Mouse (Mus musculus): ENCODE measurements at regions not wholly inside any gene's neighbourhood (a gene's known extent, or its start where the extent isn't known, plus 50 kb on each side); places are given as distances from the start of the nearest gene placed in this dataset.

DNA sequence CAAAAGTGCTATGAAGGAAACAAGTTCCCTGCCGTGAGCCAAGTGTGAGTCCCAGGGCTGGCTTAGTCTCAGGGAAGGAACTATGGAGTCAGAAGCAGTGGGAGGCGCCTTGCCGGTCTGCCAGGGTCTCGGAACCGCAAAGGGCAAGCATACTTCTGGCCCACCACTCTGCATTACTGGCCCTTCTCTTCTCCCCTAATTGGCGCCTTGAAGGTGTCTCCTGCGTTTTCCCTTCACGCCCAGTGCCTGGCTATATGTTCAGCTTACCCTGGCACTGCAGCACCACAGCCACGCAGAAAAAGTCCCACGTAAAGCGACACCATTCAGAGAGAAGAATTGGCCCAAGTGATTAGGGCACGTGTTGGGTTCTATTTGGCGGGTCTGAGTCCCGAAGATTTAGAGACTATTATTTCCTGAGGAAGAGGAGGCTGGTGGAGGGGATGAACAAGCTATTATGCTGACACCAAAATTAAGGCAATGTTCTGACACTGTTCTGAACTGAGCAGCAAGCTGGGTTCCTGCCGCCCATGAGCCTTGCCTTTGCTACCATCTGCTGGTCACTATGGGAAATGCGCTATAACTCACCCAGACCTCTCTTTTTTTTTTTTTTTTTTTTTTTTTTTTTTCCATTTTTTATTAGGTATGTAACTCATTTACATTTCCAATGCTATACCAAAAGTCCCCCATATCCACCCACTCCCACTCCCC is 288.5 kb upstream of the Jmjd1c start:
- DNase-seq = peak; percentile 79 to 84

DNA sequence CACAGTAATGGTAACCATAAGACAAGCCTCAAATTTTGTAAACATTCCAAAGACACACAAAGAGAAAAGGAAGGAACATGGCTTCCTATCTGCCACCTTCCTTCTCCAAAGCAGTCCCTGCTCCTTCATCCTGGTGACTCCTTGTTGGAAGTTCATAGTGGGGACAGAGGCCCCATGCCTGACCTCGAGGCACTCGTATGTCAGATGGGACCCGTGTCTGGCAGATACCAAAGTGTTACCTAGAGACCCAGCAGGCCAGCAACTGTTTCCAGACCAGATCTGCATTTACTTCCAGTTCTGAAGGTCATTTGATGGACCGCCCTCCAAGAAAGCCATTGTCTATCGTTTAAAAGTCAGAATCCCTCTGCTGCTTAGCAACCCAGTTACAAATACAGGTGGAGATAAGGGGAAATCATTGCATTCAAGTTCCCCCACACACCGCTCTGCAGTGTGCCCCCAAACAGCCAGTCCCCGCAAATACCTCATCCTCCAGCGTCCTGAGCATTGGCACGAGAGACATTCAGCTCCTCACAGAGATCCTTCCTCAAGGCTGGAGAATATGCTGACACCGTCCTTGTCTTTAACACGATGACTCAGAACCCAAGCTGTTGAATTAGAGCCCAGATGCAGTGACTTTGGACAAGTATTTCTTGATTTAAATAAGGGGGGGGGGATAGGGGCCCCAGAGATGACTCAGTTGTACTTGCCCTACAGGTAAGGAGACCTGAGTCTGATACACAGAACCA is 283.2 kb upstream of the Jmjd1c start:
- DNase-seq = no peak

DNA sequence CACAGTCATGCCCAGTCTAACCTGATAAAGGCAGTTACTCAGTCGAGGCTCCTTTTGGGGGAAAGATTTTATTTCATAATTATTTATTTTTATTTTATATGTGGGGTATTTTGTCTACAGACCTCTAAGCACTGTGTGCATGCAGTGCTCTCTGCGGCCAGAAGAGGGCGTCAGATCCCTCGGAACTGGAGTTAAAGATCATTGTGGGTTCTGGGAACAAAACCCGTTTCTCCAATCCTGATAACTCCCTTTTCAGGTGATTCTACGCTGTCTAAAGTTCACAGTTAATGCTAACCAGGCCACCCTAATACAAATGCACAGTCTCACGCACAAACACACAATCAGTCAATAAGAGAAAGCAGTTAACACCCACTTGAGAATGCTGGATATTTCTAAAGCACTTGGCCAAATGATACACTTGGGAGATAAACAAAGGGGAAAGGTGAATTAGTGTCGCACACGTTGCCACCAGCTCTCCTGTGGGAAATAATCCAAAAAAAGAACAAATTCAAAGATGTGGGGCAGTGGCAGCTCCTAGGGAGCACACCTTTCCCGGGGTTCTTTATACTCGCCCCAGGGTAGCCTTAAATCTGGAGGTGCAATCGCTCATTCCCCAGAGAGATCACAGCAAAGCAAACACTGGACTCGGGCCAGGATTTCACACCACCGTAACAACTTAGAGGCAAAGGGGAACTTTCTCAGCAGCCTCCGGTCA is 281.9 kb upstream of the Jmjd1c start:
- peak in 1 of 2 experiments; percentile 12 for DNase-seq

DNA sequence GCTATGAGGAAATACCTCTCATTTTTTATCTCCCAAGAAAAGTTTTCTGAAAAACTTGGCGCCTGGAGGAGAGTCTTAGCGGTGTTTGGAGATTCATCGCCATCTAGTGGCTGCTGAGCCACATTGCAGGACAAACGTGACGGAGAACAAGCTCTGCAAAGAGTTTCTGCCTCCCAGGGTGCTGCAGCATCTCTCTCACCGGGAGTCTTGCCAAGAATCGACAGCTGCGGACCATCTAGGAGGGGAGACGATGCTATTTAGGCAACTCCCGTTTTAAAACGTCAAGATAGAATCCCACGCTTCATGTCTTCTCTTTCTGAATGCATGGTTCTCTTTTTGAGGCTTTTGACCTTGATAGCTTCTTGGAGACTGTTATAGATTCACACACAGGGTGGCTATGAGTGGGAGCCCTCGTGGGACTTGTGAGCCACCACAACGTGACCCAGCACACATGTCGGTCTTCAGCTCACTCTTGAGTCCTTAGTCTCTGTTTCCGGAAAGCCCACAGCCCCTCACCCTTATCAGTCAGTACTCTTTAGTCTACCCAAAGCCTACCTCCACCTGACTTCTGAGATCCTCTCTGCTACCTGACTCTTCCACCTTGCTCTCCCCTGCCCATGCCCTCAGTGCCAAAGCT is 281.2 kb upstream of the Jmjd1c start:
- DNase-seq = peak; percentile 62 to 72

DNA sequence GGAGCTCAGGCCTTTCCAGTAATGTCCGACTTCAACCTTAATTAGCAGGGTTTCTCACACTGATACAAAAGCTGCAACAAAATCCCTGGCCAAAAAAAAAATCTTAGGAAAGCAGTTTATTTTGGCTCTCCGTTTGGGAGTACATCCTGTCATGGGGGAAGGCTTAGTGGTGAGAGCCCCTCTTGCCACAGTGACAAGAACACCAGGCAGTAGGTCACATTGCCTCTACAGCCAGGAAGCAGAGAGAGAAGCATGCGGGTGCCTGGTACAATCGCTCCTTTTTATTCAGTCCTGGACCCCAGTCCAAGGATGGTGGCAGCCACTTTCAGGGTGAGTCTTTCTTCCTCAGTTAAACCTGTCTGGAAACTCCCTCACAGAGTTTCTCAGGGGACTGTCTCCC is 280.0 kb upstream of the Jmjd1c start:
- no peak for DNase-seq

DNA sequence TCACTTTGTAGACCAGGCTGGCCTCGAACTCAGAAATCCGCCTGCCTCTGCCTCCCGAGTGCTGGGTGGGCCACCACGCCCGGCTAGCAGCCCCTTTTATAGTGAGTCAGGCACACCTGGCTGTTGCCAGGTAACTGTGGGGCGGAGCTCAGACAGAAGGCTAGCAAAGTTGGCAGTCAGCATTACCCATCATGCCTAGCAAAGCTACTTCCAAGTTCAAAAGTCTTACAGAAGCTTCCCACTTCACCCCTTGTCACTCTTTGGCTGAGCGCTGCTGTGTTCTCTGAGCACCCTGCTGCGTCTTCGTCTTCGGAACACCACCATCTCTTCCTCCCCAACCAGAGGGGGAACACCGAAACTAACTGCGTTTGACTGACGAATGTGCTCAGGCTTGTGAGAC is 279.1 kb upstream of the Jmjd1c start:
- DNase-seq = no peak

DNA sequence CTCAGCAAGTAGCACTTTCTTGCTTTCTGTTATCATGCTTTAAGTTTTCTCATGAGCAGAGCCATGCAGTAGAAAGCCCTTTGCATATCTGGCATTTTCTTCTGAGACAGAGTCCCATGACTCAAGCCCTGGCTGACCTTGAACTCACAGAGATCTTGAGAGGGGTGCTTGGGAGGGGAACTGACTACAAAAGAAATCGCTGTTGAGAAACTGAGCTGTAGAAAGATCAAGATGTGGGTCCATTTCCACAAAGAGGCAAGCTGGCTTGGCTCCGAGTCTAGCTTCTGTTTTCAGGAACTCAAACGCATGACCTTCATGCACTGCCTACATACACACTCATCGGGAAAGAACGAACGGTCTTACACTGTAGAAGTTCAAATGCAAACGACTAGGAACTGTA is 278.0 kb upstream of the Jmjd1c start:
- DNase-seq = no peak

DNA sequence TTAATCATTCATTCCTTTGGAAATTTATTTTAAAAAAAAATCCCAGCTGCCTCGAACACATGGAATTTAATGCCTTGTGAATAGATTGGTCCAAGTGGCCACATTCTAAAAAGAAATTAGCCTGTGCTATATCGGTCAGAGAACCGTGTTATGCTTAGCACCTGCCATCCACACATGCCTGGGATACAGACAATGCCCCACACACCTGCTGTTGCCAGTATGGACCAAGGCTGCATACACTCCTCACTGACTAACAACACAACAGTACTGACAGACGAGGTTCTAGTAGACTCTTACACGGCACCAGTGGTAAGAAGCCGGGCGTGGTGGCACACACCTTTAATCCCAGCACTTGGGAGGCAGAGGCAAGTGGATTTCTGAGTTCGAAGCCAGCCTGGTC is 276.4 kb upstream of the Jmjd1c start:
- no peak for DNase-seq

DNA sequence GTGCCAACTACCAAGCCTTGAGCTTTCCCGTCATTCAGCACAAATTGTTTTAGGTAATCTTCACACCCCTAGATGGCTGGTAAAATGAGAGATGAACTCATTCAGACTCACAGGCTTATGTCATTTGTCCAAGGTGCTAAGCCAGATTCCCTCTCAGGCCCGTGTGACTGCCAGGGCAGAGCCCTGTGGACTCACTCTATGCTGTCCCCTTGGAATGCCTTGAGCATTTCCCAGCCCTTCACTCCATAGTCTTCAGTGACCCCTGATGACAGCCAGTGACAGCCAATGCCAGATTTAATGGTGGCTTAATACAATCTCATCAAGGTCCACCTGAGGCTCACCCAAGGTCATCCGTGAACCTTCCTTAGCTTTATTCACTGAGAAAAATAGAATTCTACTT is 270.2 kb upstream of the Jmjd1c start:
- no peak for DNase-seq

DNA sequence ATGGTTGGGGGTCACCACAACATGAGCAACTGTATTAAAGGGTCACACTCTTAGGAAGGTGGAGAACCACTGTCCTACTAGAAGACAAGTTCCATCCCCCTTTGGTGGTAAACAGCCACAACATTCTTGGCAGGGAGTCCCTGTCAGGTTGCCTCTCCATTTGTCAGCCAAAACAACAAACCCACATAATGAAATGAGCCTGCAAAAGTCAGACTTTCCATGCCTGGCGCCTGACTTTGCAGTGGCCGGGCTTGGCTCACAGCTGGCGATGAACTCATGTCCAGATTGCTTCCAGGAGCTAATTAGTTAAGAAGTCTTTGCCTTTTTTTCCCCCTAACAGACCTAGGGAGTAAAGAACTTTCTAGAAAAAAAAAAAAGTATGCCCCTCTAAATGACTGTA is 269.6 kb upstream of the Jmjd1c start:
- DNase-seq = no peak

DNA sequence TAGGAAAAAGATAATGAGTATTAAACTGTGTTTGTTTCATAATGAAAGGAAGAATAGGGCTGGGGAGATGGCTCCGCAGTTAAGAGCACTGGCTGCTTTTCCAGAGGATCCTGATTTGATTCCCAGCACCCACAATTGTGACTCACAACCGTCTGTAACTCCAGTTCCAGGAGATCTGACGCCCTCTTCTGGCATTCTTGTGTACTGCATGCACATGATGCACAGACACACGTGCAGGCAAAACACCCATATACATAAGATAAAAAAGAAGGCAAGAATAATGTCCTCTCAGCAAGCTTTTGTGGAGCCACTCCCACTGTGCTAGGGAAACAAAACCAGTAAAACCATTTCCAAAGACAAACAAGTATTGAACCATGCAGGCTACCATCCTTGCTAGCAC is 261.0 kb upstream of the Jmjd1c start:
- no peak for DNase-seq

DNA sequence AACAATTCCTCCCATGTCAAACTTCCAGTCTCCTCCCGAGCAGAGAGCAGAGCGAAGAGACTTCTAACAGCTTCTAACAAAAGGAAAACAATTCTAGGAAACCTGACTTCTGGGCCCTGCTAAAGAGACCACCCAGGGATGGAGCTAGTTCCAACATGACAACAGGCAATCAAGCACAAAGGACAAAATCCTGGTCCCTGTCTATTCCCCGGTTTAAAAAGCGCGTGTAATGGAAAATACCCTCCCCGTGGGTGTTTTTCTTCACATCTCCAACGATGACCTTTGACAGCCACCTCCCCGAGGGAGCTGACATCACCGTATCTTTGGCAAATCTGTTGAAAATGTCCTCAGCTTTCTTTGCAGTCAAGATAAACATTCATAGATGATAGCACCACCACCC is 256.9 kb upstream of the Jmjd1c start:
- no peak for DNase-seq

DNA sequence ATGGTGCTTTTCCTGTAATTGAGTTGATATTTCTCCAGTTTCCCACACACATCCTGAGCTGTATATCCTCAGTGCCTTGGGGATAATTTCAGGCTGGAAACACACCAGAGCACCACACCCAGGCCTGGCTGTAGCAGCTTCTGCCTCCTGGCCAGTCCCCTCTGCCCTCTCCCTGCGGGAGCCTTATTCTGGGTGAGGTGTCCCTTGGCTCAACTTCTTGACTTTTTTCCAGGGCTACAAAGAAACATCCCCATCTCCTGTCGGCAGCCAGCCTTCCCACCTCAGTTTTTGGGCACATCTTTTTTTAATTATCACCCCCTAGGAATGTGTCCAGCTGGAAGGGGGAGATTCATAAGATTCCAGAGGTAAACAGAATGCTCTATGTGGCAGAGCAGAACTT is 252.7 kb upstream of the Jmjd1c start:
- no peak for DNase-seq

DNA sequence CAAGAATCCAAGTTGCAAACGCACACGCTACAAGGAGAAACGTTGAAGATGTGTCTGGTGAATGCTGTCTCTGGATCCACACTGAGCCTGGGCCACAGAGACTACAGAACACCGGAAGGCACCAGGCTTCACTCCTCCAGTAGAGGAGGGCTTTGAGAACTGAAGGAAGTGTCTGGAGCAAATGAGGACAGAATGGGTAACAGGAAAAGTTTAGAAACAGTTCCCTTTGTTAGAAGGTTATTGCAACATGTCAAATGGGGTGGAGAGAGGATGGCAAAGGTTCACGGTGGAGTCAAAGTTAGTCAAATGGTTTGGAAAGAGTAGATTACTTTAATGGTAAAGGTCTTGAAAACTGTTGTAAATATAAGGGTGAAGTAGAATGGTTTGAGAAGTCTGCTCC is 247.1 kb upstream of the Jmjd1c start:
- DNase-seq = no peak

DNA sequence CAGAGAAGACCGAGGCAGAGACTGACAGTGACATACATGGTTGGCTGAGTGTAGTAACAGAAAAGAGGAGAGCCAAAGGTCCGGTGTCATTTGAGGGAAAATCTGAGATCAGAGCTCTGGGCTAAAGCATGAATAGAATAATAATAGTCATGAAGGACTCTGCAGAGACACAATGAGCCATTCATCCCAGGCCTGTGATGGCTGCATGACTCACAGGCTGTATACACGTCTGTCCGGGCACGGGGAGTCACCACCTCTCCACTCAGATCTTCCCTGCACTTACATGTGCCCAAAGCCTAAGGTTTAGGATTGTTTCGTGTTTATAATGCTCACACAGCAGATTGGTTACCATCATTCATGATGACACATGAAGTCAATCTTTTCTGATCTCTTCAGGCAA is 246.2 kb upstream of the Jmjd1c start:
- DNase-seq = no peak

DNA sequence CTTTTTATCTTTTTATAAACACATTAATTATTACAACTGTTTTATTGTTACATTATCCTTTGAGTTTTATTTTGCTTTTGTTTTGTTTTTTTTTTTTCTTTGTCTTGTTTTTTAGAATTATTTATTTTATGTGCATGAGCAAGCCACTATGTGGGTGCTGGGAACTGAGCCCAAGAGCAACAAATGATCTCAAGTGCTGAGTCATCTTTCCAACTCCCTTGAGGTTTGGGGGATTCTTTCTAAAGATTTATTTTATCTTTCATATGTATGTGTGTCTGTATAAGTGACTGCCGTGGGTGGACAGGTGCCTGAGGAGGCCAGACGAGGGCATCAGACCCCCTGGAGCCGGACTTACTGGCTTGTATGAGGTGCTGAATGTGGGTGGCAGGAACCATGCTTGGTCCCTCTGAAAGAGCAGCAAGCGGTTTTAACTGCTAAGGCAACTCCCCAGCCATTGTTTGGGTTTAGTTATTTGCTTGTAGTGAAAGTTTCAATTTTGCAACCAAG is 244.9 kb upstream of the Jmjd1c start:
- DNase-seq = no peak

DNA sequence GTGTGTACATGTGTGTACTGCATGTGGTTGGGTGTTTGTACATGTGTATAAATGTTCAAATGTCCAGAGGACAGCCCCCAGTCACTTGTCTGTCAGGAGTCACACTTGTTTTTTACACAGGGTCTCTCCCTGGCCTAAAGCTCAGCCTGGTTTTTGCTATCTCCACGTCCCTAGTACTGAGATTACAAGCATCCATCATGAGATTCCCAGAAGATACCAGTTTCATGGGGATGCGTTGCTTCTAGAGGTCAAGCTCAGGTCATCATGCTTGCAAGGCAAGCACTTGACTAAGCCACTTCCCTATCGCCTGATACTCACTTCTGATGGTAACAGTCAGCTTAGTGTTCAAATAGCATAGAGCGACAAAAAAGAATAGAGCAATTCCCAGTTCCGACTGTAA is 244.1 kb upstream of the Jmjd1c start:
- no peak for DNase-seq

DNA sequence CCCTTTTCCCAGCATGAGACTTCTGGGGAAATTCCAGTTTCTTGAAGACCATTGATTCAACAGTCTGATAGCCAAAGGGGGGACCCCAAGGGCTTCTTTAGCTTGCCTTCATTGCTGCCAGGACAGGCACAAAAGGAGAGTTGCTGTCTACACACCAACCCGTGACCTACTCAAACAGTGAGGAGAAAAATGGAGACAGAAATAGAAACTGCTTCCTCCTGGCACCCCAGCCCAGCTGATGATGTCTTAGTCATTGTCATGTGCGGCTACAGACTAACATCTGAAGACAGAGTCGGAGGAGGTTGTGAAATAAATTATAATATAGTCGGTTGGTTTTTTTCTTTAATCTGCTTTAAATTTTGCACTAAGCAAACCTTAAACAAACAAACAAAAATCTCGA is 243.2 kb upstream of the Jmjd1c start:
- DNase-seq = no peak

DNA sequence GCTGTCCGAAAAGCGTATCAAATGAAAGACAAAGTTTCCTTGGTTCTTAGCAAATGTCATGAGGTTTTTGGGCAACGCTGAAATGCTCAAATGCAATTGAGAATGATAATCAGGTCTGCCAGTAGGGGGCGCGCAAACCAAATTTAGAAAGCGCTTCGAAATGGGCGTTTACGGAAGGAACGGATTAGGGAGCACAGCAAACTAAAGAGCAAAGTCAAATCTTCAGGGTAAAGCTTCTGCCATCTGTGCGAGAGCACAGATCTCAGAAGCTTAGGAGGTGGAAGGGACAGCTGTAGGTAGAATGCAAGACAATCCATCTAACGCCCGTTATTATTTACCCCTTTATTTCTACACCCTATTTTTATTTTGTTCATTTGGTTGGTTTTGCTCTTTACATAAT is 242.7 kb upstream of the Jmjd1c start:
- peak; percentile 79 to 83 for DNase-seq

DNA sequence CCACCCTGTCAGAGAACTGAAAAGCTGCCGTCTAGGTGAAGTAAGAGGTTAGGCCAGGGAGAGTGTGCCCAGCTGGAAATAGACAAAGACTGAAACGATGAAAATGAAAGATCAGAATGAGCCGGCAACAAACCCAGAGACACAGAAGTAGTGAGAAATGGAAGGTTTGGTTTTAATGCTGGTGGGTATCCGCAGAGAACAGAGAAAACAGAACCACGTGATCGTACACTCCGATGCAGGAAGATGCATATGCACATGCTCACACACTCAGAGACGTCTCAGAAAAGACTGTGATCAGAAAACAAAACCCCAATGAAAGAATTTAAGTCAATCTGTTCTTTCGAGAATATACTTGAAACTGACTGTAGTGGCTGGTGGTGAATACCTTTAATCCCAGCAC is 241.0 kb upstream of the Jmjd1c start:
- no peak for DNase-seq

DNA sequence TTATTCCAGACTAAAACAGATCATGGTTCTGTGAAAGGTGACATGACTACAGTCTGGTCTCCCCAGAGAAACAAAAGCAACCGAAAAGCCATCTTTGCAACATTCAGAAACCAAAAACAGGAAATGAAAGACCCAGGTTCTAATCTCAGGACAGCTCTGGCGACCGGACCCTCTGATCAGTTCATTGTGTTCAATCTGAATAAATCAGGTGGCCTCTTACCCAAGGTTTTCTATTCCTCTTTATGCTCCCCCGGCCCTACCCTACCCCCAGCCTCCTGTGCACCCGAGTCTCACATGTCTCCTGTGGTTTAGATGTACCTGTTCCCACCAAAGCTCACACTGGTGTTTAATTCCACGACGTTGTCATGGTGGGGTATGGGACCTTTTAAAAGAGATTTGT is 238.6 kb upstream of the Jmjd1c start:
- no peak for DNase-seq

DNA sequence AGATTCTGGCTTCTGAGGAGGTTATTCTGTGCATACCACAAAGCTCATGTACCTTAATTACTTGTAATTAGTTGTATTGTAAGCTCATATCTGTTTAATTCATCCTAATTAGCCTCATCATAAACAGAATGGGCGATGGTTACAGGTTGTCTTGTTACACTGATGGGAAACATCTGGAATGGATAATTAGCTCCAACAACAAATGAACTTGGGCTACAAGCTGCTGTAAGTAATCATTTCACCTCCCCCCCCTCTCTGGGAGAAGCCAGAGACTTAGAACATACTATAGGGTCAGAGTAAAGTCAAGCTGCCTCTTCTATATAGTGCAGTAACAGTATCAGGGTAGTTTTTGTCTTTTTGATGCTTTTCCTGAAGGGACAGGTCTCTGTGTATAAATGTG is 234.5 kb upstream of the Jmjd1c start:
- DNase-seq = no peak

DNA sequence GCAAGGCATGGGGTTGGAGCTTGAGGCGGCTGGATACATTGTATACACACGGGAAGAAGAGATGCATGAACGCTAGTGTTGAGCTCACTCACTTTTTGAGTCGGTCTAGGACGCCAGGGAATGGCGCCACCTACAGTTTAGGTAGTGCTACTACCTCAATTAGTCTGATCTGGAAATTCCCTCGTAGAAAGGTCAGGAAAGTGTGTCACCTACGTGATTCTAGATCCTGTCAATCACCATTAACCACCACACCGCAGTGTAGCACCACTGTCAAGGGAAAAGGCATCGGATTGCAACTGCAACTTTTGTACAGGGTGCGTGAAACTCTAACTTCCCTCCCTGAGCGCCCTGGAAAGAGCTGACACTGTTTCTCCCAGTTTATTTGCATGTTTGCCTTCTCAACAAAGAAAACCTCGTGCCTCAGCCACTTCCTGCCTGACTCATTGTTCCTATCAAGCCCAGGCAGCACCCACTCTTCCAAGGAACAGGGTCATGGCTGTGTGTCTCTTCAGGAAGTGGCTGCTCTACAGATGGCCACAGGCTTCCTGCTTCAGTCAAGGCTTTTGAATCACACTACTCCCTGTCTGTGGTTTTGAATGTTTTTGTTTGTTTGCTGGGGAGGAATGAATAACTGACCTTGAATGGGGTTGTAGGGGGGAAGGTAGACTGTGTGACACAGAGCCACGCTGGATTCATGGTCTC is 231.6 kb upstream of the Jmjd1c start:
- no peak for DNase-seq

Data from cerebellum, adult 18-20 months (tissue).